Mouse (Mus musculus): Measurements from ENCODE around the gene 1110051M20Rik. TPM values are rescaled to one million over a fixed set of nuclear protein-coding genes. Genes with fewer than 3 reads are reported as not detected.

1110051M20Rik gene
- total and polyA plus RNA-seq, 3 experiments, result 21.1 to 34.0 (median 26.2) TPM

GRCm38 (mm10) chr2:91450316-91450715 is 5.8 kb upstream of the 1110051M20Rik start:
- peaks cover 3 to 17% of the 10 kb centered on the region in 2 experiments for H3K4me1 ChIP-seq (ENCODE audit: control insufficient read depth in 1 of 2, insufficient read depth in 2 of 2)
- dilution Hi-C loops (cut with MboI; ENCODE audit: extremely low pct_ligation_motif_present, extremely low pct_unique_long_range_greater_than_20kb, low sequenced_read_pairs), result no loop called here
- H3K36me3 ChIP-seq (replicated peaks in 1 of 2; ENCODE audit: control insufficient read depth in 1 of 2, insufficient read depth in 1 of 2, low read length in 1 of 2), result no peaks in the 10 kb centered on the region
- no peak for DNase-seq (ENCODE audit: extremely low read depth)
- H3K9me3 ChIP-seq (replicated peaks; ENCODE audit: low read length), result peaks cover 2% of the 10 kb centered on the region
- H3K27me3 ChIP-seq (replicated peaks), result peaks cover 13% of the 10 kb centered on the region
- no peak for TF ChIP-seq JUN (IDR thresholded peaks at IDR 0.05; ENCODE audit: insufficient read depth, low read depth, low read length)
- no peak for TF ChIP-seq USF2 (conservative IDR thresholded peaks at IDR 0.05; ENCODE audit: low read depth, low read length)
- no peak for TF ChIP-seq UBTF (IDR thresholded peaks at IDR 0.05; ENCODE audit: low read depth, low read length)
- no peak for TF ChIP-seq CHD2 (IDR thresholded peaks at IDR 0.05; ENCODE audit: low read length)
- TF ChIP-seq E2F4 (IDR thresholded peaks at IDR 0.05; ENCODE audit: insufficient replicate concordance, low read depth, low read length), result no peak
- no peak for TF ChIP-seq JUND (conservative IDR thresholded peaks at IDR 0.05; ENCODE audit: low read depth, low read length)
- TF ChIP-seq POLR2AphosphoS2 (IDR thresholded peaks at IDR 0.05; ENCODE audit: low read depth, low read length), result no peak
- TF ChIP-seq SMC3 (IDR thresholded peaks at IDR 0.05; ENCODE audit: low read depth, low read length), result no peak
- TF ChIP-seq EP300 (IDR thresholded peaks at IDR 0.05; ENCODE audit: low read length), result no peak
- no peak for TF ChIP-seq RAD21 (IDR thresholded peaks at IDR 0.05; ENCODE audit: low read depth, low read length)
- no peak for TF ChIP-seq NELFE (IDR thresholded peaks at IDR 0.05; ENCODE audit: low read depth, low read length)
- no peak for TF ChIP-seq POLR2A (IDR thresholded peaks at IDR 0.05; ENCODE audit: low read depth, low read length)
- TF ChIP-seq MEF2A (IDR thresholded peaks at IDR 0.05; ENCODE audit: borderline replicate concordance, low read depth, low read length), result no peak
- no peak for TF ChIP-seq TBP (conservative IDR thresholded peaks at IDR 0.05; ENCODE audit: low read depth, low read length)
- no peak overlapping the region for H3K4me2 ChIP-seq (ENCODE audit: insufficient read depth, low read depth, poor library complexity, severe bottlenecking)
- no peak overlapping the region for H3K4me3 ChIP-seq (replicated peaks in 1 of 3; ENCODE audit: low read depth in 2 of 3, low read length in 2 of 3, poor library complexity in 1 of 3)
- in situ Hi-C loops (cut with MboI; ENCODE audit: low pct_ligation_motif_present, low pct_unique_long_range_greater_than_20kb, low sequenced_read_pairs), result no loop called here
- no peak overlapping the region for H3K27ac ChIP-seq (ENCODE audit: insufficient read depth, low read depth)
- no peak overlapping the region for H3K9ac ChIP-seq (ENCODE audit: insufficient read depth, low read depth)
- no peaks in the 10 kb centered on the region for H3K79me2 ChIP-seq (replicated peaks; ENCODE audit: control insufficient read depth, extremely low read depth, insufficient read depth, poor library complexity, severe bottlenecking)

GRCm38 (mm10) chr2:91449662-91450061 is 5.2 kb upstream of the 1110051M20Rik start:
- Histone ChIP-seq H3K27me3 (replicated peaks) (peaks cover 9% of the 10 kb centered on the region), H3K79me2 (replicated peaks; ENCODE audit: control insufficient read depth, extremely low read depth, insufficient read depth, poor library complexity, severe bottlenecking) (no peaks in the 10 kb centered on the region), H3K36me3 (replicated peaks in 1 of 2; ENCODE audit: control insufficient read depth in 1 of 2, insufficient read depth in 1 of 2, low read length in 1 of 2) (no peaks in the 10 kb centered on the region), H3K4me3 (replicated peaks in 1 of 3; ENCODE audit: low read depth in 2 of 3, low read length in 2 of 3, poor library complexity in 1 of 3) (no peak overlapping the region), H3K9me3 (replicated peaks; ENCODE audit: low read length) (peaks cover 2% of the 10 kb centered on the region), H3K4me2 (ENCODE audit: insufficient read depth, low read depth, poor library complexity, severe bottlenecking) (no peak overlapping the region), H3K4me1 (ENCODE audit: control insufficient read depth in 1 of 2, insufficient read depth in 2 of 2) (peaks cover 0 to 15% of the 10 kb centered on the region in 2 experiments; a peak in 3 of 4 replicates), H3K9ac (ENCODE audit: insufficient read depth, low read depth) (no peak overlapping the region), H3K27ac (ENCODE audit: insufficient read depth, low read depth) (no peak overlapping the region)
- dilution Hi-C loops (cut with MboI; ENCODE audit: extremely low pct_ligation_motif_present, extremely low pct_unique_long_range_greater_than_20kb, low sequenced_read_pairs), result no loop called here
- in situ Hi-C loops (cut with MboI; ENCODE audit: low pct_ligation_motif_present, low pct_unique_long_range_greater_than_20kb, low sequenced_read_pairs), result no loop called here
- TF ChIP-seq SMC3 (IDR thresholded peaks at IDR 0.05; ENCODE audit: low read depth, low read length), result no peak
- TF ChIP-seq JUN (IDR thresholded peaks at IDR 0.05; ENCODE audit: insufficient read depth, low read depth, low read length), result no peak
- no peak for TF ChIP-seq KAT2A (IDR thresholded peaks at IDR 0.05; ENCODE audit: insufficient replicate concordance, low read length)
- no peak for TF ChIP-seq PAX5 (IDR thresholded peaks at IDR 0.05; ENCODE audit: low read length)
- TF ChIP-seq MAX (IDR thresholded peaks at IDR 0.05; ENCODE audit: low read length), result no peak
- DNase-seq (ENCODE audit: extremely low read depth), result no peak
